Mouse (Mus musculus) activated CD4-positive, CD25-positive, alpha-beta regulatory T cell, adult 4 months (primary cell): Measurements from ENCODE around the gene Gm20388. TPM values are rescaled to one million over a fixed set of nuclear protein-coding genes. Genes with fewer than 3 reads are reported as not detected.

ENCODE experiments used
- ATAC-seq: one replicate; pipeline ENCODE4 v1.8.0; 2017
- polyA plus RNA-seq, 2 experiments: library from polyadenylated mRNA; unstranded; fragments of 100-300 nt; shearing (Covaris generic); gene quantifications; one replicate each; pipeline ENCODE4 v1.2.1; 2017

The Gm20388 gene
- polyA plus RNA-seq, 2 experiments from 2014 or later: 9.9 to 12.3 TPM

- ATAC-seq: no peak
These were observed 220.5 kb downstream of the Gm20388 start for GRCm38 (mm10) chr8:120131158-120131557.

GRCm38 (mm10) chr8:120133169-120133568 is 222.5 kb downstream of the Gm20388 start:
- no peak for ATAC-seq

GRCm38 (mm10) chr8:120135687-120136086 is 225.0 kb downstream of the Gm20388 start:
- no peak for ATAC-seq

GRCm38 (mm10) chr8:120136618-120137017 is 226.0 kb downstream of the Gm20388 start:
- no peak for ATAC-seq

GRCm38 (mm10) chr8:120138958-120139357 is 228.3 kb downstream of the Gm20388 start:
- no peak for ATAC-seq

- no peak for ATAC-seq
These were observed 230.1 kb downstream of the Gm20388 start for GRCm38 (mm10) chr8:120140769-120141168.

- ATAC-seq: no peak
These were observed 233.4 kb downstream of the Gm20388 start for GRCm38 (mm10) chr8:120143911-120144651.

GRCm38 (mm10) chr8:120144652-120145301 is 234.1 kb downstream of the Gm20388 start:
- no peak for ATAC-seq

- ATAC-seq: no peak
These were observed 235.4 kb downstream of the Gm20388 start for GRCm38 (mm10) chr8:120146051-120146450.

GRCm38 (mm10) chr8:120150028-120150427 is 239.4 kb downstream of the Gm20388 start:
- no peak for ATAC-seq

GRCm38 (mm10) chr8:120151151-120151550 is 240.5 kb downstream of the Gm20388 start:
- no peak for ATAC-seq

GRCm38 (mm10) chr8:120152636-120153035 is 242.0 kb downstream of the Gm20388 start:
- no peak for ATAC-seq

- no peak for ATAC-seq
These were observed 249.7 kb downstream of the Gm20388 start for GRCm38 (mm10) chr8:120160366-120160765.

GRCm38 (mm10) chr8:120161658-120162403 is 251.2 kb downstream of the Gm20388 start:
- no peak for ATAC-seq

GRCm38 (mm10) chr8:120162404-120162752 is 251.7 kb downstream of the Gm20388 start:
- ATAC-seq: no peak

- no peak for ATAC-seq
These were observed 252.7 kb downstream of the Gm20388 start for GRCm38 (mm10) chr8:120163376-120163775.

GRCm38 (mm10) chr8:120164026-120164425 is 253.4 kb downstream of the Gm20388 start:
- ATAC-seq: no peak

GRCm38 (mm10) chr8:120167136-120167535 is 256.5 kb downstream of the Gm20388 start:
- ATAC-seq: no peak

- no peak for ATAC-seq
These were observed 257.2 kb downstream of the Gm20388 start for GRCm38 (mm10) chr8:120167821-120168220.

- no peak for ATAC-seq
These were observed 258.5 kb downstream of the Gm20388 start for GRCm38 (mm10) chr8:120169119-120169518.

GRCm38 (mm10) chr8:120173195-120173594 is 262.6 kb downstream of the Gm20388 start:
- no peak for ATAC-seq

- ATAC-seq: no peak
These were observed 264.0 kb downstream of the Gm20388 start for GRCm38 (mm10) chr8:120174606-120175005.

GRCm38 (mm10) chr8:120176605-120177004 is 266.0 kb downstream of the Gm20388 start:
- ATAC-seq: no peak
